Mouse (Mus musculus) CH12.LX (cell line): ENCODE data around the gene Anapc5. TPM values are rescaled to one million over a fixed set of nuclear protein-coding genes. Genes with fewer than 3 reads are reported as not detected.

ENCODE experiments used
- DNase-seq: peaks from one replicate; pipeline ENCODE4 v3.0.0-alpha.2; 2013; ENCODE audit errors: extremely low read depth
- H3K27ac ChIP-seq: 2 replicates; pipeline ENCODE4 v1.5.1; 2012; ENCODE audit warnings: low read depth, mild to moderate bottlenecking, control low read depth, moderate library complexity; ENCODE audit not compliant: insufficient read depth
- H3K27me3 ChIP-seq: replicated peaks from 2 replicates; pipeline ENCODE3; 2012; ENCODE audit warnings: inconsistent platforms
- H3K36me3 ChIP-seq, 2 experiments: replicated peaks in 1 of 2; 2 replicates each; pipeline versions ENCODE3 to v1.6.1; 2012; ENCODE audit warnings: inconsistent platforms in 1 of 2, low read length in 1 of 2, mild to moderate bottlenecking in 1 of 2, mixed read lengths in 1 of 2, moderate library complexity in 1 of 2; ENCODE audit not compliant: control insufficient read depth in 1 of 2, insufficient read depth in 1 of 2
- H3K4me1 ChIP-seq, 2 experiments: 2 replicates each; pipeline ENCODE4 v1.6.1; 2012; ENCODE audit warnings: inconsistent platforms in 1 of 2, moderate library complexity in 1 of 2; ENCODE audit not compliant: insufficient read depth in 2 of 2, control insufficient read depth in 1 of 2
- H3K4me2 ChIP-seq: 2 replicates; pipeline ENCODE4 v1.6.1; 2012; ENCODE audit warnings: low read depth, mild to moderate bottlenecking, control low read depth; ENCODE audit not compliant: poor library complexity, insufficient read depth, severe bottlenecking
- H3K4me3 ChIP-seq, 3 experiments: fragments of 150-350 bp in 1 of 3; sonication (generic) in 1 of 3; replicated peaks in 1 of 3; 2 replicates each; pipeline versions ENCODE3 to v1.5.1; 2011 to 2012; ENCODE audit warnings: low read depth in 2 of 3, low read length in 2 of 3, mild to moderate bottlenecking in 2 of 3, moderate library complexity in 2 of 3, control low read depth in 1 of 3, improper control_type of control experiment in 1 of 3, inconsistent platforms in 1 of 3, mixed read lengths in 1 of 3; ENCODE audit not compliant: poor library complexity in 1 of 3
- H3K79me2 ChIP-seq: replicated peaks from 2 replicates; pipeline ENCODE4 v1.6.1; 2012; ENCODE audit warnings: mild to moderate bottlenecking, moderate library complexity; ENCODE audit not compliant: control insufficient read depth, poor library complexity, insufficient read depth, severe bottlenecking; ENCODE audit errors: extremely low read depth
- H3K9ac ChIP-seq: 2 replicates; pipeline ENCODE4 v1.6.1; 2012; ENCODE audit warnings: low read depth, mild to moderate bottlenecking, control low read depth, moderate library complexity; ENCODE audit not compliant: insufficient read depth
- H3K9me3 ChIP-seq: replicated peaks from 2 replicates; pipeline ENCODE3; 2012; ENCODE audit warnings: low read length, inconsistent platforms, mixed read lengths
- EP300 ChIP-seq: IDR thresholded peaks from 2 replicates; pipeline ENCODE4 v1.6.1; 2011; ENCODE audit warnings: low read length, improper control_type of control experiment
- GABPA ChIP-seq: IDR thresholded peaks from 2 replicates; pipeline ENCODE4 v1.6.1; 2012; ENCODE audit warnings: low read depth, low read length, improper control_type of control experiment, inconsistent platforms; ENCODE audit not compliant: insufficient replicate concordance
- MAX ChIP-seq: IDR thresholded peaks from 2 replicates; pipeline ENCODE4 v1.6.1; 2011; ENCODE audit warnings: low read length, improper control_type of control experiment
- MAZ ChIP-seq: IDR thresholded peaks from 2 replicates; pipeline ENCODE4 v1.6.1; 2012; ENCODE audit warnings: low read depth, mild to moderate bottlenecking, inconsistent platforms, low read length, improper control_type of control experiment, moderate library complexity
- MEF2A ChIP-seq: IDR thresholded peaks from 2 replicates; pipeline ENCODE4 v1.6.1; 2014; ENCODE audit warnings: low read depth, mild to moderate bottlenecking, inconsistent platforms, low read length, improper control_type of control experiment, borderline replicate concordance
- MXI1 ChIP-seq: IDR thresholded peaks from 2 replicates; pipeline ENCODE4 v1.6.1; 2011; ENCODE audit warnings: mild to moderate bottlenecking, low read depth, low read length, improper control_type of control experiment
- MYC ChIP-seq: IDR thresholded peaks from 2 replicates; pipeline ENCODE4 v1.6.1; 2011; ENCODE audit warnings: low read depth, mild to moderate bottlenecking, improper control_type of control experiment, low read length
- NELFE ChIP-seq: IDR thresholded peaks from 2 replicates; pipeline ENCODE4 v1.6.1; 2011; ENCODE audit warnings: low read depth, low read length, improper control_type of control experiment
- RAD21 ChIP-seq: IDR thresholded peaks from 2 replicates; pipeline ENCODE4 v1.6.1; 2011; ENCODE audit warnings: low read depth, mild to moderate bottlenecking, low read length, improper control_type of control experiment, moderate library complexity
- RCOR1 ChIP-seq: conservative IDR thresholded peaks from 2 replicates; pipeline ENCODE4 v1.6.1; 2012; ENCODE audit warnings: low read depth, mild to moderate bottlenecking, inconsistent platforms, low read length, improper control_type of control experiment
- UBTF ChIP-seq: IDR thresholded peaks from 2 replicates; pipeline ENCODE4 v1.6.1; 2012; ENCODE audit warnings: low read depth, mild to moderate bottlenecking, inconsistent platforms, low read length, improper control_type of control experiment, moderate library complexity
- ZMIZ1 ChIP-seq: IDR thresholded peaks from 2 replicates; pipeline ENCODE4 v1.6.1; 2012; ENCODE audit warnings: low read depth, mild to moderate bottlenecking, inconsistent platforms, low read length, improper control_type of control experiment
- dilution Hi-C: fragments of 300-500 bp; cut with MboI; formaldehyde crosslinking; loops from 2 replicates; pipeline ENCODE4 v1.14.3; 2020; ENCODE audit warnings: low sequenced_read_pairs; ENCODE audit not compliant: extremely low pct_unique_long_range_greater_than_20kb, extremely low pct_ligation_motif_present
- in situ Hi-C: fragments of 300-500 bp; cut with MboI; formaldehyde crosslinking; loops from 3 replicates; pipeline ENCODE4 v1.14.3; 2019; ENCODE audit warnings: low sequenced_read_pairs, low pct_ligation_motif_present, low pct_unique_long_range_greater_than_20kb, mixed read lengths
- polyA plus RNA-seq: library from polyadenylated mRNA; unstranded; fragments of >175 nt; gene quantifications from 2 replicates; pipeline ENCODE4 v1.2.1, GENCODE M21; 2012; ENCODE audit warnings: low read depth; ENCODE audit not compliant: insufficient read length
- total RNA-seq, 2 experiments: library from RNA; depleted of rRNA; stranded (reverse); fragments of 300-350 nt in 1 of 2; fragments of >200 nt in 1 of 2; gene quantifications; 2 replicates each; pipeline ENCODE4 v1.2.3; 2012 to 2014

Anapc5 gene
- total and polyA plus RNA-seq, 3 experiments, result 247 to 280 (median 252) TPM

- TF ChIP-seq MAZ, result no peak
- no peak for TF ChIP-seq MXI1
- no peak for TF ChIP-seq MYC
- TF ChIP-seq UBTF, result no peak
- TF ChIP-seq NELFE, result no peak
- TF ChIP-seq EP300, result no peak
- TF ChIP-seq ZMIZ1, result no peak
- Histone ChIP-seq H3K9me3 (no peaks in the 10 kb centered on the region), H3K4me2 (no peak overlapping the region), H3K27ac (no peak overlapping the region), H3K4me1 (peaks cover 0 to 30% of the 10 kb centered on the region in 2 experiments; a peak in 2 of 4 replicates), H3K9ac (no peak overlapping the region), H3K79me2 (no peaks in the 10 kb centered on the region), H3K36me3 (peaks cover 15 to 28% of the 10 kb centered on the region in 2 experiments), H3K4me3 (no peak overlapping the region), H3K27me3 (no peaks in the 10 kb centered on the region)
- DNase-seq, result no peak
- in situ Hi-C loops, result no loop called here
- dilution Hi-C loops, result no loop called here
These were observed 37.3 kb downstream of the Anapc5 start for GRCm38 (mm10) chr5:122783726-122784406.

GRCm38 (mm10) chr5:122782066-122782465, 39.1 kb downstream of the Anapc5 start:
- H3K27me3 ChIP-seq, result no peaks in the 10 kb centered on the region
- no peak for DNase-seq
- H3K4me2 ChIP-seq, result no peak overlapping the region
- TF ChIP-seq MEF2A, result no peak
- TF ChIP-seq RAD21, result no peak
- no peak for TF ChIP-seq EP300
- no peak for TF ChIP-seq RCOR1
- no peak for TF ChIP-seq GABPA
- TF ChIP-seq MAX, result no peak
- peaks cover 0 to 30% of the 10 kb centered on the region in 2 experiments; a peak in 2 of 4 replicates for H3K4me1 ChIP-seq
- H3K4me3 ChIP-seq, result no peak overlapping the region
- H3K9ac ChIP-seq, result no peak overlapping the region
- no peaks in the 10 kb centered on the region for H3K79me2 ChIP-seq
- no peak overlapping the region for H3K27ac ChIP-seq
- peaks cover 4 to 12% of the 10 kb centered on the region in 2 experiments for H3K36me3 ChIP-seq
- H3K9me3 ChIP-seq, result no peaks in the 10 kb centered on the region
- dilution Hi-C loops (no loop called here), in situ Hi-C loops (no loop called here)
